Mouse (Mus musculus): ENCODE measurements around the gene Acly.

GRCm38 (mm10) chr11:100546955-100547354 is 19.2 kb upstream of the Acly start:
- TF ChIP-seq CTCF (IDR thresholded peaks at IDR 0.05; ENCODE audit: low read depth, low read length) (no peak), GATA1 (IDR thresholded peaks at IDR 0.05; ENCODE audit: borderline replicate concordance, low read length) (no peak)
